Mouse (Mus musculus) CH12.LX (cell line): ENCODE results near the gene Pdcd5. TPM values are rescaled to one million over a fixed set of nuclear protein-coding genes. Genes with fewer than 3 reads are reported as not detected.
A peak's percentile ranks its signal among the peaks of the same experiment; 100 is the strongest.

Experiments used
- DNase-seq: peaks from one replicate; pipeline ENCODE4 v3.0.0-alpha.2; 2013; ENCODE audit errors: extremely low read depth
- H3K27ac ChIP-seq: 2 replicates; pipeline ENCODE4 v1.5.1; 2012; ENCODE audit warnings: low read depth, mild to moderate bottlenecking, control low read depth, moderate library complexity; ENCODE audit not compliant: insufficient read depth
- H3K27me3 ChIP-seq: replicated peaks from 2 replicates; pipeline ENCODE3; 2012; ENCODE audit warnings: inconsistent platforms
- H3K36me3 ChIP-seq, 2 experiments: replicated peaks in 1 of 2; 2 replicates each; pipeline versions ENCODE3 to v1.6.1; 2012; ENCODE audit warnings: inconsistent platforms in 1 of 2, low read length in 1 of 2, mild to moderate bottlenecking in 1 of 2, mixed read lengths in 1 of 2, moderate library complexity in 1 of 2; ENCODE audit not compliant: control insufficient read depth in 1 of 2, insufficient read depth in 1 of 2
- H3K4me1 ChIP-seq, 2 experiments: 2 replicates each; pipeline ENCODE4 v1.6.1; 2012; ENCODE audit warnings: inconsistent platforms in 1 of 2, moderate library complexity in 1 of 2; ENCODE audit not compliant: insufficient read depth in 2 of 2, control insufficient read depth in 1 of 2
- H3K4me2 ChIP-seq: 2 replicates; pipeline ENCODE4 v1.6.1; 2012; ENCODE audit warnings: low read depth, mild to moderate bottlenecking, control low read depth; ENCODE audit not compliant: poor library complexity, insufficient read depth, severe bottlenecking
- H3K4me3 ChIP-seq, 3 experiments: fragments of 150-350 bp in 1 of 3; sonication (generic) in 1 of 3; replicated peaks in 1 of 3; 2 replicates each; pipeline versions ENCODE3 to v1.5.1; 2011 to 2012; ENCODE audit warnings: low read depth in 2 of 3, low read length in 2 of 3, mild to moderate bottlenecking in 2 of 3, moderate library complexity in 2 of 3, control low read depth in 1 of 3, improper control_type of control experiment in 1 of 3, inconsistent platforms in 1 of 3, mixed read lengths in 1 of 3; ENCODE audit not compliant: poor library complexity in 1 of 3
- H3K79me2 ChIP-seq: replicated peaks from 2 replicates; pipeline ENCODE4 v1.6.1; 2012; ENCODE audit warnings: mild to moderate bottlenecking, moderate library complexity; ENCODE audit not compliant: control insufficient read depth, poor library complexity, insufficient read depth, severe bottlenecking; ENCODE audit errors: extremely low read depth
- H3K9ac ChIP-seq: 2 replicates; pipeline ENCODE4 v1.6.1; 2012; ENCODE audit warnings: low read depth, mild to moderate bottlenecking, control low read depth, moderate library complexity; ENCODE audit not compliant: insufficient read depth
- H3K9me3 ChIP-seq: replicated peaks from 2 replicates; pipeline ENCODE3; 2012; ENCODE audit warnings: low read length, inconsistent platforms, mixed read lengths
- CHD1 ChIP-seq: IDR thresholded peaks from 2 replicates; pipeline ENCODE4 v1.6.1; 2012; ENCODE audit warnings: low read depth, low read length, improper control_type of control experiment, inconsistent platforms
- CHD2 ChIP-seq: IDR thresholded peaks from 2 replicates; pipeline ENCODE4 v1.6.1; 2011; ENCODE audit warnings: low read length, improper control_type of control experiment
- CTCF ChIP-seq, 2 experiments: IDR thresholded peaks in 1 of 2; conservative IDR thresholded peaks in 1 of 2; 2 replicates each; pipeline ENCODE4 v1.5.1; 2011 to 2012; ENCODE audit warnings: low read depth in 2 of 2, low read length in 2 of 2, improper control_type of control experiment in 1 of 2, inconsistent platforms in 1 of 2, mild to moderate bottlenecking in 1 of 2, moderate library complexity in 1 of 2
- GABPA ChIP-seq: IDR thresholded peaks from 2 replicates; pipeline ENCODE4 v1.6.1; 2012; ENCODE audit warnings: low read depth, low read length, improper control_type of control experiment, inconsistent platforms; ENCODE audit not compliant: insufficient replicate concordance
- JUND ChIP-seq: conservative IDR thresholded peaks from 2 replicates; pipeline ENCODE4 v1.6.1; 2011; ENCODE audit warnings: low read depth, low read length, improper control_type of control experiment
- KAT2A ChIP-seq: IDR thresholded peaks from 2 replicates; pipeline ENCODE4 v1.6.1; 2012; ENCODE audit warnings: low read length, improper control_type of control experiment, inconsistent platforms; ENCODE audit not compliant: insufficient replicate concordance
- MXI1 ChIP-seq: IDR thresholded peaks from 2 replicates; pipeline ENCODE4 v1.6.1; 2011; ENCODE audit warnings: mild to moderate bottlenecking, low read depth, low read length, improper control_type of control experiment
- NELFE ChIP-seq: IDR thresholded peaks from 2 replicates; pipeline ENCODE4 v1.6.1; 2011; ENCODE audit warnings: low read depth, low read length, improper control_type of control experiment
- NRF1 ChIP-seq: IDR thresholded peaks from 2 replicates; pipeline ENCODE4 v1.6.1; 2014; ENCODE audit warnings: low read depth, mild to moderate bottlenecking, inconsistent platforms, low read length, improper control_type of control experiment, moderate library complexity
- PAX5 ChIP-seq: IDR thresholded peaks from 2 replicates; pipeline ENCODE4 v1.6.1; 2012; ENCODE audit warnings: low read length, inconsistent platforms, mixed read lengths
- POLR2AphosphoS2 ChIP-seq: IDR thresholded peaks from 2 replicates; pipeline ENCODE4 v1.6.1; 2011; ENCODE audit warnings: low read depth, low read length, improper control_type of control experiment
- RCOR1 ChIP-seq: conservative IDR thresholded peaks from 2 replicates; pipeline ENCODE4 v1.6.1; 2012; ENCODE audit warnings: low read depth, mild to moderate bottlenecking, inconsistent platforms, low read length, improper control_type of control experiment
- SMC3 ChIP-seq: IDR thresholded peaks from 2 replicates; pipeline ENCODE4 v1.6.1; 2011; ENCODE audit warnings: low read depth, low read length, improper control_type of control experiment
- TCF12 ChIP-seq: IDR thresholded peaks from 2 replicates; pipeline ENCODE4 v1.6.1; 2014; ENCODE audit warnings: low read depth, mild to moderate bottlenecking, inconsistent platforms, low read length, improper control_type of control experiment
- UBTF ChIP-seq: IDR thresholded peaks from 2 replicates; pipeline ENCODE4 v1.6.1; 2012; ENCODE audit warnings: low read depth, mild to moderate bottlenecking, inconsistent platforms, low read length, improper control_type of control experiment, moderate library complexity
- ZC3H11A ChIP-seq: IDR thresholded peaks from 2 replicates; pipeline ENCODE4 v1.6.1; 2012; ENCODE audit warnings: low read depth, mild to moderate bottlenecking, inconsistent platforms, low read length, improper control_type of control experiment
- ZKSCAN1 ChIP-seq: IDR thresholded peaks from 2 replicates; pipeline ENCODE4 v1.6.1; 2012; ENCODE audit warnings: low read depth, inconsistent platforms, low read length, improper control_type of control experiment, borderline replicate concordance
- ZNF384 ChIP-seq: IDR thresholded peaks from 2 replicates; pipeline ENCODE4 v1.6.1; 2012; ENCODE audit warnings: low read depth, low read length, improper control_type of control experiment, inconsistent platforms
- dilution Hi-C: fragments of 300-500 bp; cut with MboI; formaldehyde crosslinking; loops from 2 replicates; pipeline ENCODE4 v1.14.3; 2020; ENCODE audit warnings: low sequenced_read_pairs; ENCODE audit not compliant: extremely low pct_unique_long_range_greater_than_20kb, extremely low pct_ligation_motif_present
- in situ Hi-C: fragments of 300-500 bp; cut with MboI; formaldehyde crosslinking; loops from 3 replicates; pipeline ENCODE4 v1.14.3; 2019; ENCODE audit warnings: low sequenced_read_pairs, low pct_ligation_motif_present, low pct_unique_long_range_greater_than_20kb, mixed read lengths
- polyA plus RNA-seq: library from polyadenylated mRNA; unstranded; fragments of >175 nt; gene quantifications from 2 replicates; pipeline ENCODE4 v1.2.1, GENCODE M21; 2012; ENCODE audit warnings: low read depth; ENCODE audit not compliant: insufficient read length
- total RNA-seq, 2 experiments: library from RNA; depleted of rRNA; stranded (reverse); fragments of 300-350 nt in 1 of 2; fragments of >200 nt in 1 of 2; gene quantifications; 2 replicates each; pipeline ENCODE4 v1.2.3; 2012 to 2014

Gene Pdcd5
- total and polyA plus RNA-seq, 3 experiments: 174 to 242 (median 241) TPM

GRCm38 (mm10) chr7:35626038-35626437 is 21.3 kb downstream of the Pdcd5 start:
- Histone ChIP-seq H3K27me3 (no peaks in the 10 kb centered on the region), H3K79me2 (no peaks in the 10 kb centered on the region), H3K9me3 (peaks cover 2% of the 10 kb centered on the region), H3K4me2 (no peak overlapping the region), H3K4me1 (no peaks in the 10 kb centered on the region), H3K9ac (no peak overlapping the region), H3K4me3 (no peak overlapping the region), H3K36me3 (peaks cover 42 to 97% of the 10 kb centered on the region in 2 experiments), H3K27ac (no peak overlapping the region)
- DNase-seq: no peak
- in situ Hi-C loops (loop anchor here (5.0 kb wide), 1 partner anchor 39 kb away; the partner anchor contains the start of genes Ankrd27 and Rgs9bp), dilution Hi-C loops (no loop called here)
- TF ChIP-seq POLR2AphosphoS2 (no peak), CTCF (conservative IDR thresholded peaks at IDR 0.05 in 1 of 2, IDR thresholded peaks at IDR 0.05 in 1 of 2; ENCODE audit: low read depth in 2 of 2, low read length in 2 of 2) (peak in 1 of 2 experiments; percentile 18; a peak in 1 of 4 replicates), CHD2 (no peak)

GRCm38 (mm10) chr7:35622626-35623025 is 24.7 kb downstream of the Pdcd5 start:
- Histone ChIP-seq H3K4me2 (no peak overlapping the region), H3K27ac (no peak overlapping the region), H3K79me2 (no peaks in the 10 kb centered on the region), H3K27me3 (no peaks in the 10 kb centered on the region), H3K4me3 (no peak overlapping the region), H3K4me1 (no peaks in the 10 kb centered on the region), H3K9ac (no peak overlapping the region), H3K9me3 (peaks cover 2% of the 10 kb centered on the region), H3K36me3 (peaks cover 49 to 97% of the 10 kb centered on the region in 2 experiments)
- TF ChIP-seq TCF12 (no peak), JUND (no peak), UBTF (no peak), NELFE (no peak), ZKSCAN1 (no peak), NRF1 (no peak), ZC3H11A (no peak), PAX5 (no peak), MXI1 (no peak), RCOR1 (no peak), GABPA (no peak), SMC3 (no peak), KAT2A (no peak)
- in situ Hi-C loops: no loop called here
- dilution Hi-C loops: no loop called here
- DNase-seq: no peak

- Histone ChIP-seq H3K4me2 (no peak overlapping the region), H3K27ac (no peak overlapping the region), H3K4me3 (no peak overlapping the region), H3K4me1 (no peaks in the 10 kb centered on the region), H3K79me2 (no peaks in the 10 kb centered on the region), H3K9me3 (no peaks in the 10 kb centered on the region), H3K27me3 (no peaks in the 10 kb centered on the region), H3K36me3 (peaks cover 58 to 96% of the 10 kb centered on the region in 2 experiments), H3K9ac (no peak overlapping the region)
- dilution Hi-C loops: no loop called here
- in situ Hi-C loops: no loop called here
- no peak for TF ChIP-seq CHD1
- TF ChIP-seq ZNF384: no peak
- no peak for TF ChIP-seq SMC3
- TF ChIP-seq TCF12: no peak
- DNase-seq: no peak
Measured at GRCm38 (mm10) chr7:35617513-35617912, 29.8 kb downstream of the Pdcd5 start.
